Mouse (Mus musculus): ENCODE measurements around the gene Kcnq1. TPM values are rescaled to one million over a fixed set of nuclear protein-coding genes. Genes with fewer than 3 reads are reported as not detected.

Kcnq1 gene
- polyA plus RNA-seq, 1 experiment from 2014 or later: 1.5 TPM

DNA sequence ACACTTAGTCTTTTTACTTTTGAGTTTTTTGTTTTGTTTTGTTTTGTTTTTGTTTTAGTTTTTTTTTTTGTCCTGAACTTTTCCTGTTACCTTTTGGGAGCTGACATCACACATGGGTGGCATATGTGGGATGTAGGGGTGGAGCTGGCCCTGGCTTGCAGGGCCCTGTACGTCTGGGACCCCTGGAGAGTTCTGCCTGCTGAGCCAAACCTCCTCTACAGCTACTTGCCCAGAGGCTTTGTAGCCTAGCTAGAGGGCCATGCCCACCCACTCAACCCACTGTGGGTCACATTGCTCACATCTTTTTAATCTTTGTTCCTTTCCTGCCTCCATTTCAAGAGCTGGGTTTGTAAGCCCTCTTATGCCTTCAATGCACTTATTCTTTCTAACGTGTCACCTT is 38.7 kb upstream of the Kcnq1 start:
- Histone ChIP-seq H3K9me3 (ENCODE audit: control insufficient read depth, low read length) (no peaks in the 10 kb centered on the region), H3K36me3 (ENCODE audit: control insufficient read depth, insufficient read depth, low read length) (peaks cover 34% of the 10 kb centered on the region), H3K4me2 (ENCODE audit: low read depth, severe bottlenecking) (no peak overlapping the region), H3K27me3 (ENCODE audit: control insufficient read depth, insufficient read depth, low read length) (no peaks in the 10 kb centered on the region), H3K27ac (replicated peaks; ENCODE audit: low read depth, low read length) (no peak overlapping the region), H3K4me1 (ENCODE audit: control insufficient read depth, insufficient read depth, low read length) (peaks cover 17% of the 10 kb centered on the region), H3K9ac (ENCODE audit: low read length) (no peak overlapping the region), H3K4me3 (ENCODE audit: low read depth, low read length) (no peak overlapping the region)
- WGBS: 71% methylated on average over 2 of the region's 2 CpGs
- DNase-seq (ENCODE audit: low spot score) (no peak), ATAC-seq (ENCODE audit: insufficient number of reproducible peaks, low FRiP score, low TSS enrichment, low read depth) (no peak)

- no peak overlapping the region for H3K4me3 ChIP-seq (ENCODE audit: low read depth, low read length)
- peaks cover 34% of the 10 kb centered on the region for H3K36me3 ChIP-seq (ENCODE audit: control insufficient read depth, insufficient read depth, low read length)
- H3K27ac ChIP-seq (replicated peaks; ENCODE audit: low read depth, low read length): no peak overlapping the region
- no peaks in the 10 kb centered on the region for H3K9me3 ChIP-seq (ENCODE audit: control insufficient read depth, low read length)
- ATAC-seq (ENCODE audit: insufficient number of reproducible peaks, low FRiP score, low TSS enrichment, low read depth) (no peak), DNase-seq (ENCODE audit: low spot score) (no peak)
- H3K4me1 ChIP-seq (ENCODE audit: control insufficient read depth, insufficient read depth, low read length): peaks cover 17% of the 10 kb centered on the region
- H3K27me3 ChIP-seq (ENCODE audit: control insufficient read depth, insufficient read depth, low read length): no peaks in the 10 kb centered on the region
- WGBS: 91% methylated on average over 3 of the region's 3 CpGs
- no peak overlapping the region; the same call in 1 of the 2 replicates for H3K4me2 ChIP-seq (ENCODE audit: low read depth, severe bottlenecking)
- no peak overlapping the region for H3K9ac ChIP-seq (ENCODE audit: low read length)
These were observed 38.3 kb upstream of the Kcnq1 start for GRCm38 (mm10) chr7:143067897-143068296.

DNA sequence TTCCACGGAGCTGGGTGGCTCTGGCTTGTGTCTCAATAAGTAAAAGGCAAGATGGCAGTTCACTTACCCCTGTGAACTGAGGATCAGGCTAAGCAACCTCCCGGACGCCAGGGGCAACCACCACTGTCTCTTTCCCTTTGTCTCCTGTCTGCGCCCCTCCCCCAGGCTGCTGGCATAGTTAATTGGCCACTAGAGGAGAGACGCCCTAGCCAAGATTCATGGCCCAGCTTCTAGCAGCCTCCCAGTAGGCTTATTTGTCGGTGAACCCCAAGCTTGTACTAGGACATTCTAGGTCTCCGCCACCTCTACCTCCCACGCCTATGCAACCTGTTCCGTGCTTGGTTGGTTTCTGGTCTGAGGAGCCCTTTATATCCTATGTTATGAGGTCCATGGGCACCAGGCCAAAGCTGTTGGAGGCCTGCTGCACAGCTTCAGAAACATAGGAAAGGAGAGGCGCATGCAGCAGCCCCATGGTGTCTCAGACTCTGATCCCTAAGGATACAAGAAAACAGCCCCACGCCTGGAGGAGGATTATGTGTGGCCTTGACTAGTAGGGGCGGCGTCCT is 37.8 kb upstream of the Kcnq1 start:
- peak overlapping the region; percentile 55 for H3K9ac ChIP-seq (ENCODE audit: low read length)
- H3K9me3 ChIP-seq (ENCODE audit: control insufficient read depth, low read length): no peaks in the 10 kb centered on the region
- ATAC-seq (ENCODE audit: insufficient number of reproducible peaks, low FRiP score, low TSS enrichment, low read depth) (no peak; the same call in 1 of the 2 replicates), DNase-seq (ENCODE audit: low spot score) (peak; percentile 51)
- peak overlapping the region; percentile 61 for H3K4me2 ChIP-seq (ENCODE audit: low read depth, severe bottlenecking)
- peak overlapping the region; percentile 91 for H3K4me3 ChIP-seq (ENCODE audit: low read depth, low read length)
- peak overlapping the region; percentile 91 for H3K27ac ChIP-seq (replicated peaks; ENCODE audit: low read depth, low read length)
- no peaks in the 10 kb centered on the region for H3K27me3 ChIP-seq (ENCODE audit: control insufficient read depth, insufficient read depth, low read length)
- H3K36me3 ChIP-seq (ENCODE audit: control insufficient read depth, insufficient read depth, low read length): peaks cover 29% of the 10 kb centered on the region
- H3K4me1 ChIP-seq (ENCODE audit: control insufficient read depth, insufficient read depth, low read length): peaks cover 17% of the 10 kb centered on the region
- 49% methylated on average over 13 of the region's 13 CpGs for WGBS

DNA sequence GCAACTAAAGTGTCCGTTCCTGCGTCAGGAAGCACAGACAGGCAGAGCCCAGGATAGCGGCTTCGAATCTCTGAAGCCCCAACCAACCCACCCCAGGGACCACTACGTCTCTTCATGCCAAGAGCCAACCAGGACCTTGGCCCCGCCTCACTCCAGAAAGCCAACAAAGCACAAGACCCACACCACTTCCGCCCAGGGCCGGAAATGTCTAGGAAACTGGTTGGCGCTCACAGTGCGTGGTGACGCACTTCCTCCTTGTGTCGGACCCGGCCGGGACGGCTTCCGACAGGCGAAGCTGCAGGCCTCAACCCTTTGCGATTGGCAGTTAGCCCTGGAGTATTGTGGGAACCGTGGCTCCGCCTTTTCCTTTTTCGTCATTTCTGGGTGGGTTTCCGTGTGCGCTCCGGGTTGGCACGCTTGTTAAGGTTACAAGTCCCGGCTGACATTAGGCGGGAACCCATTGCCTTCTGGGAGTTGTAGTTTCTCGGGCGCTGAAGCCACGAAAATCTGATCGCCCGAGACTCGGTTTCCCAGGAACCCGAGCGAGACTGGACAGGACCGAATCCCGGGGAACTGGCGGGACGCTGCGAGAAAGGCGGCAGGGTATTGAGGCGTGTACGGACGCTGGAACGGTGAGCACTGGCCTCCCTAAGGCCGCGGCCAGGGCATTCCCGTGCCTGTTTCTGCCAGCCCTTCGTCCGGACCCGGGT is 37.1 kb upstream of the Kcnq1 start, which contains the start of gene Tssc4:
Tssc4 (plus strand) TSS at position 368 of the 710 bp plus-strand sequence.
- Histone ChIP-seq H3K4me1 (ENCODE audit: control insufficient read depth, insufficient read depth, low read length) (peaks cover 17% of the 10 kb centered on the region), H3K9ac (ENCODE audit: low read length) (peak within 1 kb of the TSS; percentile 95), H3K27ac (replicated peaks; ENCODE audit: low read depth, low read length) (peak within 1 kb of the TSS; percentile 91), H3K27me3 (ENCODE audit: control insufficient read depth, insufficient read depth, low read length) (no peaks in the 10 kb centered on the region), H3K4me2 (ENCODE audit: low read depth, severe bottlenecking) (peak within 1 kb of the TSS; percentile 99), H3K36me3 (ENCODE audit: control insufficient read depth, insufficient read depth, low read length) (peaks cover 24% of the 10 kb centered on the region), H3K9me3 (ENCODE audit: control insufficient read depth, low read length) (no peaks in the 10 kb centered on the region), H3K4me3 (ENCODE audit: low read depth, low read length) (peak within 1 kb of the TSS; percentile 91)
- DNase-seq (ENCODE audit: low spot score): peak; percentile 98
- WGBS: under 1% methylated on average over 51 of the region's 51 CpGs
- ATAC-seq (ENCODE audit: insufficient number of reproducible peaks, low FRiP score, low TSS enrichment, low read depth): peak; percentile 98

- Histone ChIP-seq H3K36me3 (ENCODE audit: control insufficient read depth, insufficient read depth, low read length) (peaks cover 18% of the 10 kb centered on the region; the same call in 1 of the 2 replicates), H3K9me3 (ENCODE audit: control insufficient read depth, low read length) (no peaks in the 10 kb centered on the region), H3K27me3 (ENCODE audit: control insufficient read depth, insufficient read depth, low read length) (no peaks in the 10 kb centered on the region), H3K4me1 (ENCODE audit: control insufficient read depth, insufficient read depth, low read length) (peaks cover 17% of the 10 kb centered on the region), H3K27ac (replicated peaks; ENCODE audit: low read depth, low read length) (peak overlapping the region; percentile 65; the same call in 1 of the 2 replicates), H3K4me2 (ENCODE audit: low read depth, severe bottlenecking) (peak overlapping the region; percentile 99), H3K9ac (ENCODE audit: low read length) (peak overlapping the region; percentile 95), H3K4me3 (ENCODE audit: low read depth, low read length) (peak overlapping the region; percentile 91)
- DNase-seq (ENCODE audit: low spot score): peak; percentile 37
- no peak for ATAC-seq (ENCODE audit: insufficient number of reproducible peaks, low FRiP score, low TSS enrichment, low read depth)
- WGBS: 16% methylated on average over 30 of the region's 30 CpGs
These were observed 36.3 kb upstream of the Kcnq1 start for GRCm38 (mm10) chr7:143069751-143070400.

GRCm38 (mm10) chr7:143070506-143071070 is 35.6 kb upstream of the Kcnq1 start:
- peak overlapping the region; percentile 99 for H3K4me2 ChIP-seq (ENCODE audit: low read depth, severe bottlenecking)
- peak overlapping the region; percentile 91 for H3K4me3 ChIP-seq (ENCODE audit: low read depth, low read length)
- H3K27ac ChIP-seq (replicated peaks; ENCODE audit: low read depth, low read length): no peak overlapping the region
- peak overlapping the region; percentile 95 for H3K9ac ChIP-seq (ENCODE audit: low read length)
- no peaks in the 10 kb centered on the region for H3K9me3 ChIP-seq (ENCODE audit: control insufficient read depth, low read length)
- no peaks in the 10 kb centered on the region for H3K27me3 ChIP-seq (ENCODE audit: control insufficient read depth, insufficient read depth, low read length)
- DNase-seq (ENCODE audit: low spot score): no peak
- peaks cover 16% of the 10 kb centered on the region; the same call in 1 of the 2 replicates for H3K36me3 ChIP-seq (ENCODE audit: control insufficient read depth, insufficient read depth, low read length)
- 96% methylated on average over 10 of the region's 10 CpGs for WGBS
- ATAC-seq (ENCODE audit: insufficient number of reproducible peaks, low FRiP score, low TSS enrichment, low read depth): no peak
- peaks cover 17% of the 10 kb centered on the region for H3K4me1 ChIP-seq (ENCODE audit: control insufficient read depth, insufficient read depth, low read length)

DNA sequence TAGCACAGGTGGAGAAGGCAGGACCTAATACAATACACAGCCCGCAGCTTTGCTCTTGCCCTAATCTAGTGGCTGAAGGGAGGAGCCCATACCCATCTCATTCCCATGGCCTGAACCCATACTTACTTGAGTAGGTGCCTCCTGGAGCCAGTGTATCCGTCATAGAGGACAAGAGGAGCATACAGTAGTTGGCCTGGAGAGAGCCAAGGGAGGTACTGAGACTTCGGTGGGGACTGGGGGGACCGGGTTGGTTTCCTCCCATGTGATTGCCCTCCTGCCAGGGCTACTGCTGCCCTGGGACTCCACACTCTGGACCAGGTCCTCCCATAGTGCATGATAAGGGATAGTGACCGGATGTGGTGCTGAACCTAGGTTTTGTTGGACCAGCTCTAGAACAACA is 33.6 kb upstream of the Kcnq1 start:
- Histone ChIP-seq H3K4me2 (ENCODE audit: low read depth, severe bottlenecking) (no peak overlapping the region), H3K4me1 (ENCODE audit: control insufficient read depth, insufficient read depth, low read length) (peaks cover 17% of the 10 kb centered on the region), H3K4me3 (ENCODE audit: low read depth, low read length) (no peak overlapping the region), H3K27ac (replicated peaks; ENCODE audit: low read depth, low read length) (no peak overlapping the region), H3K27me3 (ENCODE audit: control insufficient read depth, insufficient read depth, low read length) (no peaks in the 10 kb centered on the region), H3K9me3 (ENCODE audit: control insufficient read depth, low read length) (no peaks in the 10 kb centered on the region), H3K9ac (ENCODE audit: low read length) (no peak overlapping the region), H3K36me3 (ENCODE audit: control insufficient read depth, insufficient read depth, low read length) (peaks cover 2% of the 10 kb centered on the region; the same call in 1 of the 2 replicates)
- ATAC-seq (ENCODE audit: insufficient number of reproducible peaks, low FRiP score, low TSS enrichment, low read depth) (no peak), DNase-seq (ENCODE audit: low spot score) (no peak)
- whole genome bisulfite sequencing: 86% methylated on average over 5 of the region's 5 CpGs

DNA sequence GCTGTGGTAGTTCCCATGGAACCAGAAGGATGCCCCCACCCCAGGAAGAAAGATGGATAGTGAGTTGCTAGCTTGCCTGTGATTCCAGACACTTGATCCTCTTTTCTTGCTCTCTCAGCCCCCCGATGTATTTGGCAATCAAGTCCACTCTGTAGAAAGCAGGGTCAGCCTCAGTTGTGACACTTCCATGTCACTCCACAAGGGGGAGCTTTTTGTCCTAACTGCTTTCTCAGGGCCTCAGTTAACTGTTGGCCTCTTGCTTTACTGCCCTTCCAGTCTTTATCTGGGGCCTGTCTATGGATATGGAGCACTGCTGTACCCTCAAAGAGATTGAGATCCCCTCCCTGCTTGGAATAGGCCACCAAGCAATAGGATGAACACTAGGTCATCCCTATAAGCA is 33.1 kb upstream of the Kcnq1 start:
- 71% methylated on average over 1 of the region's 1 CpGs for WGBS
- Histone ChIP-seq H3K4me1 (ENCODE audit: control insufficient read depth, insufficient read depth, low read length) (peaks cover 14% of the 10 kb centered on the region), H3K9ac (ENCODE audit: low read length) (no peak overlapping the region), H3K27ac (replicated peaks; ENCODE audit: low read depth, low read length) (no peak overlapping the region), H3K9me3 (ENCODE audit: control insufficient read depth, low read length) (no peaks in the 10 kb centered on the region), H3K4me3 (ENCODE audit: low read depth, low read length) (no peak overlapping the region), H3K4me2 (ENCODE audit: low read depth, severe bottlenecking) (0 out of 2 replicates have a peak overlapping the region, but pooled peaks have one; percentile 10), H3K27me3 (ENCODE audit: control insufficient read depth, insufficient read depth, low read length) (no peaks in the 10 kb centered on the region), H3K36me3 (ENCODE audit: control insufficient read depth, insufficient read depth, low read length) (peaks cover 2% of the 10 kb centered on the region; the same call in 1 of the 2 replicates)
- ATAC-seq (ENCODE audit: insufficient number of reproducible peaks, low FRiP score, low TSS enrichment, low read depth) (no peak), DNase-seq (ENCODE audit: low spot score) (peak; percentile 65)

All from limb, embryonic 11.5 days (tissue).